Mouse (Mus musculus): ENCODE measurements around the gene Rcan2. TPM values are rescaled to one million over a fixed set of nuclear protein-coding genes. Genes with fewer than 3 reads are reported as not detected.

The Rcan2 gene
- polyA plus RNA-seq, 1 experiment = 3.9 TPM

DNA sequence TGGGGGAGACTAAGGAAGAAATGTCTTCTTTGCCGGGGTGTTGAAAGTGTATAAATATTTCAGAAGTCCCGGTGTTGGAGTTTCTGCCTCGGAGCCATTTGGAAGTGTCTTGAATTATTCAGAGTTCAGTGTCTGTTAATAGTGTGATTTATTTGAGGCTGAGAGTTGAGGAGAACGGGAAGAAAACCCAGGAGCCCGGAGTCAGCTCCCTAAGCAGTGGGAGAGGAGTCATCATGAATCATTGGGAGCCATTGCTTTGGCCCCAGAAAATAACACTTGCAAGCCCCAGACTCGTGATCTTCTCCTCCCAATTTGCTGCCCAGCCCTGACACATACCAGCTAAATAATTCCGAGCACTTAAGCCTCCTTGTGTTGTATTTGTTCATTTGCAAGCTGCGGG is 115.0 kb downstream of the Rcan2 start:
- no peak for DNase-seq (ENCODE audit: low read depth)

DNA sequence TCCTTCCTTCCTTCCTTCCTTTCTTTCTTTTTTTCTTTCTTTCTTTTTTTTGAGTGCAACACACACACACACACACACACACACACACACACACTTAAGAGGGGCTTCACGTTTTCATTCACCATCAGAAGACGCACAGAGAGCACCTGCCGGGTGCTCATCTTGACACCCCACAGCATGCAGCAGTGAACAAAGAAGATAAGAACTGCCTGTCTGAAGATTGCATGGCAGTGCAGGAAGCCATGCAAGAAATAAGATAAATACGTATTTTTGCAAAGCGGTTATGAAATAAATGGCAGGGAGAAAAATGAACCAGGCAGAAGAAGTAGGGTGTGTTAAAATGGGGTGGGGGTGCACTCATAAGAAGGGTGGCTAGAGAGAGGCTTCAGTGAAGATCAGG is 116.0 kb downstream of the Rcan2 start:
- no peak for DNase-seq (ENCODE audit: low read depth)

DNA sequence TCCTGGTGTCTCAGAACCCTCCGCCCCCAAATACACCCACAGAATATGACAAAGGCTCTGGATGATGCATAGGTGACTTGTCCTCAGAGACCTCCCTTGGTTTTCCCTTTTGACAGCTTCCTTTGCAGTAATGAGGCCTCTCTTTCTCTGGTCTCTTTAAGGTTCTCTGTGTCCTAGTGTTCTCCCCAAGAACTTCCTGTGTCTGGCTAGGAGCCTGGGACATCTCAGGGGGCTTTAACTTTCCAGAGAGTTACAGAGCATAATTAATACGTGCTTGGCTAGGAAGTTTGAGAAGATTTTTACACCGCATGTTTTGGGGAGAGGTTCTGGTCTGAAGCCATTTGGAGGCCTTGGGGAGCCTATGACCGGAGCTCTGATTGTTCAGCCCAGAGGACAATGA is 128.7 kb downstream of the Rcan2 start:
- DNase-seq (ENCODE audit: low read depth) = no peak

DNA sequence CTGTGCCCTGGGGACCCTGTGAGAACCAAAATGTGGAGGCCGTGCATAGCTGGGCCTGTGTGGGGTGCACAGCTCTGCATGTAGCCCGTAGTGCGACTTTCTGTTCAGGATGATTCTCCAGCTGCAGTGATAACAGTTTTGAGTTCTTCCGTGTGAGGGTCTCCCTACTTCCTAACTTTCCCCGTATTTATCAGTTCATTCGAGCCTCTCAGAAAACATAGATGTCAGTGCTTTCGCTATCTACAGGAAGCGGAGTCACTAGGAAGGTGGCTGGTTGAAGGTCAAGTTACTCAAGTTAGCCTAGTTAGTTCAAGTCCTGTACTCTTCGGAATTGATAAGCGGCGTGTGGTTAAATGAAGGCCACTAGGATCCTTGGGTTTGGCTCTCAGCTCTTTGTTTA is 130.6 kb downstream of the Rcan2 start:
- DNase-seq (ENCODE audit: low read depth) = no peak

DNA sequence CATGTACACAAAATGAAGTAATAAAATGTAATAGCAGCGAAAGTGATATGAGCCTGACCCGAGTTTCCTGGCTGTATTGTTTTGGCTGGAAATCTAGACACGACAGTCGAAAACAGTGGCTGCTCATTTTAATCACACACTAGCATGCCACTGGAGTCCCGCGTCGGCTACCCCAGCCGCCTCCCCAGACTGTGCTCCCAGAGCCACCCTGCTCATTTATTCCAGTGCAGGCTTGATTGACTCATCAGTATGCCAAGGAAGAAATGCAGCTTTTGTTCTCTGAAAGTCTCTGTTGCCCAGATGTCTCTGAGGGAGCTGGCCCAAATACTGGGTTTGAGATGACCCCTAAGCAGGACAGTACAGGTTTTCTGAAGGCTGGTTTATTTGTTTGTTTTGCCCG is 132.9 kb downstream of the Rcan2 start:
- no peak for DNase-seq (ENCODE audit: low read depth)

DNA sequence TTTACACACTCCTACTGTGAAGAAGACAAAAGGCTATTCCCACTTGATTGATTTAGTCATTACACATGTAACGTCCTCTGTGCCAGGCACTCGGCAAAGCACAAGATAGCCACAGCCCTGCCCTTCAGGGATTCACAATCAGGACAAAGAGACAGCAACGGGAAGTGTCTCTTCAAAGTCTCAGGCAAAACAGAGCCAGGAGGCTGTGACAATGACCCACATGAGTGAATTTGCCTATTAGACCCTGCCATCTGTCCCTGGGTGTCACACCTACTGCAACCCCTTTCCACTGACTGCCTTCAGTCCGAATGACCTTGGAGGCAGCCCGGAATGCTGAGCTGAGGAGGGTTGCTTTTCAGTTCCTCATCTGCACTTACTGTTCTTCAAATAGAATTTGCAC is 151.1 kb downstream of the Rcan2 start:
- DNase-seq (ENCODE audit: low read depth) = no peak

DNA sequence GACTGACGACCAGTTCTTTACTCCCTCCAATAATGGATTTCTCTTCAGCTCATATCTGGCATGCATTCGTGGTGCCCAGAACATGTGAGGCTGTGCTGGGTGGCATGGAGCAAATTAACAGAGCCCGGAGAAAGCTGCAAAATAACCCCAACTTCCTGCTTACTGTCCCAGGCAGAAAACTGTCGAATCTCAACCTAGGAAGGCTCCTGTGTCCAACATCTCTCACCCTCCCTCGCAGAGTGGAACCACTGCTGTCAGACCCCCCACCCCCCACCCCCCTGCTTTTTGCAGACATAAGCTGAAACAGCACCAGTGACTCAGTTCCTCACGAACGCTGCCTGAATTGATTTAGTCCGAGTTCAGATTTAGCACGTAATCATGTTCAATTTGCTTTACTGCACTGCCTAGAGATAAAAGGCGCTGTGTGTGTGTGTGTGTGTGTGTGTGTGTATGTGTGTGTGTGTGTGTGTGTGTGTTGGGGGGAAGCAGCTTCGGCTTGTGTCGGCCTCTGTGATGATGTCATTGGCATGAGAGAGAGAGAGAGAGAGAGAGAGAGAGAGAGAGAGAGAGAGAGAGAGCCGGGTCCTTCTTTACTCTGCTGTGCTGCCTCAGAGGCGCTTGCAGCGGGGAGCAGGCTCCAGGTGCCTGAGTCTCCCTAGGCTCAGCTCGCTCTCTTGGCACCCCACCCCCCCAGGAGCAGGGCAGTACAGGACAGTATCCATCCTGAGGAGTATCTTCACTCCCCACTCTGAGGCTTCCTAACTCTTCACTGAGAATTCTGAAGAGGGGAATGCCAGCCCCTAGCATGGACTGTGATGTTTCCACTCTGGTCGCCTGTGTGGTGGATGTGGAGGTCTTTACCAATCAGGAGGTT is 151.7 kb downstream of the Rcan2 start:
- no peak for DNase-seq (ENCODE audit: low read depth)

DNA sequence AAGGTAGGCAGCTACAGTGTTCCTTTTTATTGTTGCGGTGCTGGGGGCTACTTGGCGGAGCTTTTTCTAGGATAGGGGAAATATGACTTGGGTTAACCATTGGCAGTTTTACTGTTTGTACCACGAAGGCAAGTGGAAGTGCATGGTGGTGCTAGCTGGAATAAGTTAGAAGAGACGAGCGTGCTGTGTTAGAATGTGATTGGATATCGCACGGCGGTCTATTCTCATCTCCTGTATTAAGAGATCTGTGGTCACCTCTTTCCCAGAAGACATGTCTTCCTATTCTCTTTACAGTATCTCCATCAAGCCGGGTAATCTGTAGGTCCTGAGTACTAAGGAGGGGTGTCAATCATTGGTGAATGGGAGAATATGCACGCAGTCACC is 152.4 kb downstream of the Rcan2 start:
- no peak for DNase-seq (ENCODE audit: low read depth)

DNA sequence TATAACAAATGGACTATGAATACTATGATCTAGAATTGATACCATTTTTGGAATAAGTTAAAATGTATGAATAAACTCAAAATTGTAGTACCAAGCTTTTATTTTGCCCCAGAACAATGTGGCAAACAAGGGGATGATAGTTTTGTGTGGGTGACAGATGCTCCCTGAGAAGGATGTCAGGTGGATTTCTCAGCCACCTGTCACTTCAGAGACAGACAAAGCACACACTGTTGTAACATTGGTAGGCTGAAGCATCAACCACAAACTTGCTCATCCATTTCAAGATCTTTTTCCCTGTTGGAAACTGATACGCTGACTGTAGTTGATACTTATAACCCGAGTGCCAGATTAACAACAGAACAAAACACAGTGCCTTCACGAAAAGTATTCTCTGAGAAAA is 158.6 kb downstream of the Rcan2 start:
- no peak for DNase-seq (ENCODE audit: low read depth)

DNA sequence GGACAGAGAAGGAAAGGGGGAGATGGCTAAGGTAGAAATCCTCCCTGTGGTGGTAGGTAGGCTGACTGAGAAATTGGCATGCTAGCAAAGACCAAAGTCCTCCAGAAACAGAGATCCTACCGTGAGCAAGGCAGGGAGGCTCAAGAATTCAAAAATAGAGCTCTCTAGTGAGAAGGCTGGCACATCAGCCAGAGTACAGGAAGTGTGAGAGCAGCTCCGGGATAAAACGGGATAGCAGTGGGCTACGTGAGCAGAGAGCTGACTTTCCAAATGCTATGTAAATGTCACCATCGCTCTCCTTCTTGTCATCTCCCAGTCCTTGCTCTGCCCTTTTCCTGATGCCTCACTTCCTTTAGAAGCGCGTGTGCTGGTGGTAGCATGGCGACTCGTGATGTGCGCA is 168.8 kb downstream of the Rcan2 start:
- no peak for DNase-seq (ENCODE audit: low read depth)

DNA sequence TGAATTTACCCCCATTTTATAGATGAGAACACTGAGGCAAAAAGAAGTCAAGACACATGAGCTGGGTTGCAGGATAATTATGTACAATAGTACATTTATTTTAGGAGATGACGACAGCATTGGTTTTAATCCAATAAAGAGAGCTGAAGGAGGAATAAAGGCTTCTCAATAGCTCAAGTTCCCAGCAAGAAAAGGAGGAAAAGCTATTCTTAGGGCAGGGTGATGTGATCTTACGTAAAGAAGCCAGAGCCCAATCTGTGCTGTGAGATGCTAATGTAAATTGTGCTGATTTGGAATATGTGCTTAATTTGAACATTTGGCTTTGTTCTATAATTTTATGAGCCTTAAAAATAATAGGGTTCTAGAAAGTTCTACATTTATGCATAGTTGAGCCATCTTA is 176.4 kb downstream of the Rcan2 start:
- no peak for DNase-seq (ENCODE audit: low read depth)

DNA sequence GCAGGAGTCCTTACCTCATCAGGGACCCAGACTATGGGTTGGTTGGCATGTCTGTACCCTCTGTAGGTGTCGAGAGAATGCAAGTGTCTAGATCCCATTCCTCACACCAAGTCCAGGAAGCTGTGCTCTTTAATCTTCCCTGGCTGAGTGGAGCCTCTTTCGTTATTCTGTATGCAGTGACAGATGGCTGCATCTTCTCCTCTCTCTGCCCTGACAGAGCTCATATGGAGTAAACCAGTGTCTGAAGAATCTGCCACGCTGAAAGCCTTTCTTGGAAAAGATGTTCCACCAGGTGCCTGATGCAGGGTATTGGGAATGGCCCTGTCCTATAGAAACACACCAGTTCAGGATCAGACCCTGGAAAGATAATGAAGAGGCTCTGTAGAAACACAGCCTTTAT is 178.8 kb downstream of the Rcan2 start:
- no peak for DNase-seq (ENCODE audit: low read depth)

DNA sequence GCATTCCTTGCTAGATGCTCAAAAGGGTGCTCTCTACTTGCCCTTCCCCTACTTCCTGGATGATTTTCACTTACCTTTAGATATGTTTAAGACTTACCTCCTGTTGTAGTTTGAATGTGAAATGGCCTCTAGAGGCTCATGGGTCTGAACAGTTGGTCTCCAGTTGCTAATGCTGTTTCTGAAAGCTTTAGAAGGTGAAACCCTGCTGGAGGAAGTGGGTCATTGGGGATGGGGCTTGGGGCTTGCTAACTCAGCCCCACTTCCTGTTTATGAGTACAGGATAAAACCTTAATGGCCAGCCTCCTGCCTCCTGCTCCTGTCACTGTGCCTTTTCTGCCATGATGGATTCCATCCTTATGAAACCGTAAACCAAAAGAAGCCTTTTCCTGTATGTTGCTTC is 181.4 kb downstream of the Rcan2 start:
- DNase-seq (ENCODE audit: low read depth) = no peak

DNA sequence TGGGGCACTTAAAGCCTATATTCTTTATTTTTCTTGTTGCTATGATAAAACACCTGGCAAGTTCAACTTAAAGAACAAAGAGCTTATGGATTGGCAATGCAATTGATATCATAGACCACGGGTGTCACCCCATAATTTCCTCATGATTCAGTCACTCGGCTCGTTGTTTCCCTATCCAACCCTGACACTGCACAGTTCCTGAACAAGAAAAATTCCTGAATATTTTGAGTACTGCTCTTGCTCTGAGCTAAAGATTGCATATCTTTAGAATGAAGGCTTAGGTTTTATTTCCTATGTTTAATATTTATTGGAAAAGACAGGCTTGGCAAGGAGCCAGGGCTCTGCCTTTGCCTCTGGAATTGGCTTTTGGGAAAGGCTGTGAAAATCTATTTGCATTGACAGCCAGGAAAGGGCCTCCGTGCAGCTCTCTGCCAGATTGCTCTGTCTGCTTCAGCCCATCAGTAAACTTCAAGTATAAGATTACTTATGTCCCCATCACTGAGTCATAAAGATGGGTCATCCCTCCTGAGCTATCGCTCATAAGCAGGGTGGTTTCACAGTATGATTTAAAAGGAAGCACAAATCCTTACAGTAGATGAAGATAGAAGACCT is 188.3 kb downstream of the Rcan2 start:
- DNase-seq (ENCODE audit: low read depth) = no peak

DNA sequence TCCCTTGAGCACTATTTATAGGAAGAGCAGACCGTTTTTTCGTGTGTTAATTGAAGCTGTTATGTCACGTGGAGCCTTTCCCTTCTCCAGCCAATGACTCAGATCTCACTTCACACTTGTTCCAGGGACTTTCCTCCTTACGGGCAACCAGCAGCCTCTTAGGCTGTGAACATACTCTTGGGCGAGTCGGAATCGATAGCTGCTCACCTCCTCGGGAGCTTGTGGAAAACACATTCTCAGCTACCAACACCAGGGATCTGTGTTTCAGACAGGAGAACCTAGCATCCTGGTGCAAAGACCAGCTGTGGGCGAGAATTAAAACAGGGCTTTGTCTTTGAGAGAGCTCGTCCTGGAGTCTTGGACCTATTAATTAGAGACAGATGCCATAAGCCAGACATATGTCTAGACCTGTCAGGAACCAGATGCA is 189.8 kb downstream of the Rcan2 start:
- no peak for DNase-seq (ENCODE audit: low read depth)

DNA sequence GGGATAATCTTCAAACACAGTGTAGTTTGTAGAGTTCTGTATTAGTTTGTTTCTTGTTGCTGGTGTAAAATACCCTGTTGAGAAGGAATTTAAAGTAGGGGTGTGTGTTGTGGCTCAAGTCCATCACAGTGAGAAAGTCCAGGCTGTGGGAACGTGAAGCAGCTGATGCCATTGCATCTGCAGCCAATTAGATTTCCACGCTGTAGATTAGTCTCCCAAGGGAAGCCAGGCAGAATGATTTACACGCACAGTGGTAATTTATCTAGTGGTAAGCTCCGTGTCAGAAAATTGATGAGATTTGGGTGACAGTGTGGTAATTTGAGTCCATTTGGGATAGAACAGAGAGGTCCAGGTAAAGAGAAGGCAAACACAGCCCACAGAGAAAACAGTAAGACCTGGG is 192.9 kb downstream of the Rcan2 start:
- DNase-seq (ENCODE audit: low read depth) = no peak

DNA sequence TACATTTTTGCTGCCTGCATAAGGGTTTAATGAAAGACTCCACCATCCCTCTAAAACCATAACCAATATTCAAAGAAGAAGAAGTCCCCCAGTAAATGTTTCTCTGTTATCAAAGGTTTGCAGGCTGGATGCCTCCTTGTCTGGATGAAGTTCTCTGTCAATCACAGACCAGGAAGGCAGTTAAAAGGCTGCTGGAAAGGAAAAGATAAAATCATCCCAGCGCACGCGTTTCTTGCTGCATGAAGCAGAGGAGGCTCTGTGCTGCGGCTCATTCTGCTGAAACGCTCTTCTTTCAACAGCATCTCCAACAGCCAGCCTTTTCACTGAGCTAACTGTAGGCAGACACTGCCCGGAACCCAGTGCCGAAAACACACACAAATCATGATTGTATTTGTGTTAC is 196.4 kb downstream of the Rcan2 start:
- no peak for DNase-seq (ENCODE audit: low read depth)

DNA sequence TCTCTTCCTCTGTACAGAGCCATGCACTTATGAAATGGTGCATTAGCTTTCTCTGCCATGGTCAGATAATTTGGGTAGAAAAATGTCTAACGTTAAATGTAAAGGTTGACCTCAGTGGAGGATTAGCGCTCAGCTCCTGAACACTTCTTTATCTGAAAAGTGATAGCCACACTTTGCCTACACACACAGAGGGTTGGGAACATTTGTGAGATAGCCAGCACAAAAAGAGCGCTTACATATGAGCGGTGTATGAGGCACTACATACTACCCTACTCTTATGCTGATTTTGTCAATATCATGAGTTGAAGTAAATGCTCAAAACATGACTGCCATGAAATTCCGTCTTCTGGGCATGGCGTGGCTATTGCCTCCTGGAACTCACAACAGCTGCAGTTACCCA is 196.9 kb downstream of the Rcan2 start:
- no peak for DNase-seq (ENCODE audit: low read depth)

DNA sequence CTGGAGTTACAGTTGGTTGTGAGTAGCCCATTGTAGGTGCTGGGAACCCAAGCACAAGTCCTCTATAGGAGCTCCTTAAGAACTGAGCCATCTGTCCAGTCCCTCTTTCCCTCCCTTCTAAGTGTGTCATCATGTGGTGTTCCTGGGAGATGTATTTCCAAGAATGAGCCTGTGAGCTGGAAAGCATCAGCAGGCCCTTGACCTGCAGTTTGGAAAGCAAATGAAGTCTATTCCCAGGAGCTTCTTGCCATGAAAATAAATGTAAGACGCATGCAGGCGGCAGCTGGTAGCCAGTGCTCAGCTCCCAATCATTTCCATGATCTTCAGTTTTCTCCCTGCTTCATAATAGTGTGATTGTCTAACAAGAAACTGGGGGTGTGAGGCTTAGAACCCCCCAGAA is 203.2 kb downstream of the Rcan2 start:
- no peak for DNase-seq (ENCODE audit: low read depth)

DNA sequence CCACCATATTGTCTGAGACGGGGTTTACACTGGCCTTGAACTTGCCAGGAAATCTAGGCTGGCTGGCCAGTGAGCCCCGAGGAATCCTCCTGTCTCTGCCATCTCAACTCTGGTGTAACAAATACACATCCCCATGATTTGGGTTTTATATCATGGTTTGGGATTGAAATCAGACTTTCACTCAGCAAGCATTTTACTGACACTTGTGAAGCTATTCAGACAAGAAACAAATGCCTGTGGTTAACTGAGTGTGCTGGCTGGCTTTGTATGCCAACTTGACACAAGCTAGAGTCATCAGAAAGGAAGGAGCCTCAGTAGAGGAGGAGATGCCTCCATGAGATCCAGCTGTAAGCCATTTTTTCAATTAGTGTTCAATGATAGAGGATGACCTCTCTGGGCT is 206.3 kb downstream of the Rcan2 start:
- no peak for DNase-seq (ENCODE audit: low read depth)

DNA sequence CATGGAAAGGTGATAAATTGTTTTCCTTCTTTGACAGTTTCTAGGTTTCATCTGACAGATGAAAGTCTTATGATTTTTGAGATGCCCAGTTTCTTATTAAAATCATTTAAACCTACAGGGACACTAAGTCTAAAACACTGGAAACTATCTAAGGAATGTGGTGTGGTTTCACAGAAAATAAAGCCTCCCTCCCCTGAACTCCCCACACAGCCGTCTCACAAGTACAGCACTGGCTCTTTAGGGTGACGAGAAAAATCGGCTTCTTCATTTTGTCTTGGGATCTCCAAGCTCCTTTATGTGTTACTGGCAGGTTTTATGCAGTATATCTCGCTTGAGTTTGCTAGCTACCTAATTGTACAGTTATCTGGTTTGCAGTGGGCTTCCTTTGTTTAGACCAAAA is 210.8 kb downstream of the Rcan2 start:
- no peak for DNase-seq (ENCODE audit: low read depth)

DNA sequence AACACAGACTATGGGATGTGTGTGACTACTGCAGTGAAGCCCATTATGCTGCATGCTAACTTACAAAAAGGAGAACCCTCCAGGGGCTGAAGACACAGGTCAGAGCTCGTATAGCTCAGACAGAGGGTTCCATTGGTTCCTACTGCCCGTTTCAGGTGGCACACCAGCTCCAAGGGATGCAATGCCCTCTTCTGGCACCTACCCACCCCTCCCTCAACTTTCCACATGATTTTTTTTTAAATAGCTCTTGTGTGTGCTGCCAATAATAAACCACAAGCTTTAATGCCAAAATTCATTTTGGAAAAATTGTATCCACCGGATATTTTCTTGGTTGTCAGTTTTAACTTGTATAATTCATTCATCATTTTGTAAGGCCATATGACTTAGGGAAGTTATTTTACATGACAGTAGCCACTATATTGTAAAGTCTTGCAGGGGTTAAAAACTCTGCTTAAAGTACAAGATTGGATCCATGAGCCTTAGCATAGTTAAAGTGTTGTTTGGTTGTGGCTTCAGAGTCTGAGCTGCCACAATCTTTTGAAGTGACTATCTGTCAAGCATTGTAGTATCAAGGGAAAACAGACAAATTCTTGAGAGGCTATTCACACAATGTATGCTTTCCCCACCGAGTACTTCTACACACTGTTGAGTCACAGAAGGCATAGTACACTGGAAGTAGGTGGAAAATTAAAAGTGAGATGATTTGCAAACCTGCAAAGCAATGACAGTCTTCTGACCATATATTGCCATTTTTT is 212.8 kb downstream of the Rcan2 start:
- no peak for DNase-seq (ENCODE audit: low read depth)

DNA sequence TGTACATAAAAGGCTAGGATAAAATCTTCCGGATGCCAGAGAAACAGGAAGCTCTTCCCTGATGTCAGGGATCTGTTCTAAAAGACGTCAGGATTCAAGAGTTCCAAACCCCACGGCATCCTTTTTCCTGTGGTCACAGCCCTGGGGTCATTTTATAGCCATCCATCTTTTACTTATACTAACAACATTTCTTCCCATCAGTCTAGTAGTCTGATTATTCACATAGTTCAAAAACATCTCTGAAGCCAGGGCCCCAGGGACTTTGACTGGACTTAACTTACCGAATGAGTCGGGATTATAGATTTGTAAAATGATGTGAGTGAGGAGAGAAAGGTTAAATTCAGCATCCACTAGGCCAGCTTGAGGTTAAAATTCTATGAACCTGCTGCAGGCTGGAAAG is 215.2 kb downstream of the Rcan2 start:
- no peak for DNase-seq (ENCODE audit: low read depth)
